Mouse (Mus musculus): ENCODE data around the gene Kank2. TPM values are rescaled to one million over a fixed set of nuclear protein-coding genes. Genes with fewer than 3 reads are reported as not detected.

The Kank2 gene
- polyA plus RNA-seq, 1 experiment from 2014 or later: 7.5 TPM

DNA sequence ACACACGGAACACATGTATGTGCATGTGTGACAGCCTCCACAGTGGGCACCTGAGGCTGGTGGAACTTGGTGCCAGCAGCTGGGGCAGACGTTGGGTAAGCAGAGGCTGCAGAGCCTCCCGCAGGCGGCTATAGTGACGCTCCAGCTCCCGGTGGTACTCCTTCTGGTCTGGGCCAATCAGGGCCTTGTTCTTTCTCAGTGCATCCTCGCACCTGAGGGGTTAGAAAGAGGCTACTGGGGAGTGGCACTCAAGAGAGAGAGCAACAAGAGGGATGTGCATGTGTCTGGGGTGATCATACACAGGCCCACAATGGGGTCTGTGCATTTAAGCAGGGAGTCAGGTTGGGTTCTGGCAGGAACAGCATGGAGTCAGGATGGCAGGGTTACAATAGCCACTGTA lies 2.6 kb upstream of the Kank2 start:
- Histone ChIP-seq H3K4me3 (ENCODE audit: low read depth, low read length) (no peak overlapping the region), H3K9ac (ENCODE audit: low read length) (no peak overlapping the region), H3K27ac (replicated peaks) (no peak overlapping the region), H3K4me1 (replicated peaks; ENCODE audit: control insufficient read depth, insufficient read depth) (no peaks in the 10 kb centered on the region), H3K36me3 (ENCODE audit: control insufficient read depth, insufficient read depth, low read length) (no peaks in the 10 kb centered on the region), H3K27me3 (ENCODE audit: control insufficient read depth, insufficient read depth, low read length) (no peaks in the 10 kb centered on the region), H3K9me3 (ENCODE audit: control insufficient read depth, low read length) (no peaks in the 10 kb centered on the region), H3K4me2 (replicated peaks; ENCODE audit: low read depth) (no peak overlapping the region)
- no peak for ATAC-seq (ENCODE audit: low FRiP score, low TSS enrichment)
- no peak for DNase-seq (ENCODE audit: low spot score)
- TF ChIP-seq EP300 (optimal IDR thresholded peaks at IDR 0.05) (no peak), CTCF (IDR thresholded peaks at IDR 0.05; ENCODE audit: low read depth) (no peak)
- 84% methylated on average over 7 of the region's 7 CpGs for WGBS

- no peak for ATAC-seq (ENCODE audit: low FRiP score, low TSS enrichment)
- peak overlapping the region; percentile 90; the same call in 1 of the 2 replicates for H3K9ac ChIP-seq (ENCODE audit: low read length)
- peaks cover 15% of the 10 kb centered on the region for H3K36me3 ChIP-seq (ENCODE audit: control insufficient read depth, insufficient read depth, low read length)
- H3K4me1 ChIP-seq (replicated peaks; ENCODE audit: control insufficient read depth, insufficient read depth): no peaks in the 10 kb centered on the region
- H3K4me2 ChIP-seq (replicated peaks; ENCODE audit: low read depth): peak overlapping the region; percentile 74
- DNase-seq (ENCODE audit: low spot score): no peak
- no peaks in the 10 kb centered on the region for H3K9me3 ChIP-seq (ENCODE audit: control insufficient read depth, low read length)
- TF ChIP-seq EP300 (optimal IDR thresholded peaks at IDR 0.05) (peak; percentile 46), CTCF (IDR thresholded peaks at IDR 0.05; ENCODE audit: low read depth) (no peak)
- H3K27ac ChIP-seq (replicated peaks): peak overlapping the region; percentile 94
- 21% methylated on average over 3 of the region's 3 CpGs for WGBS
- no peaks in the 10 kb centered on the region for H3K27me3 ChIP-seq (ENCODE audit: control insufficient read depth, insufficient read depth, low read length)
- peak overlapping the region; percentile 77 for H3K4me3 ChIP-seq (ENCODE audit: low read depth, low read length)
Observed at GRCm38 (mm10) chr9:21799010-21799350, 436 bp upstream of the Kank2 start.

GRCm38 (mm10) chr9:21797921-21798344 lies 611 bp downstream of the Kank2 start:
- ATAC-seq (ENCODE audit: low FRiP score, low TSS enrichment) (peak; percentile 64), DNase-seq (ENCODE audit: low spot score) (peak; percentile 65)
- WGBS: 1% methylated on average over 24 of the region's 26 CpGs
- H3K4me2 ChIP-seq (replicated peaks; ENCODE audit: low read depth): peak overlapping the region; percentile 74
- TF ChIP-seq CTCF (IDR thresholded peaks at IDR 0.05; ENCODE audit: low read depth) (no peak), EP300 (optimal IDR thresholded peaks at IDR 0.05) (no peak)
- peak overlapping the region; percentile 90 for H3K9ac ChIP-seq (ENCODE audit: low read length)
- no peaks in the 10 kb centered on the region for H3K4me1 ChIP-seq (replicated peaks; ENCODE audit: control insufficient read depth, insufficient read depth)
- peak overlapping the region; percentile 94 for H3K27ac ChIP-seq (replicated peaks)
- H3K9me3 ChIP-seq (ENCODE audit: control insufficient read depth, low read length): no peaks in the 10 kb centered on the region
- H3K27me3 ChIP-seq (ENCODE audit: control insufficient read depth, insufficient read depth, low read length): no peaks in the 10 kb centered on the region
- H3K4me3 ChIP-seq (ENCODE audit: low read depth, low read length): peak overlapping the region; percentile 77
- H3K36me3 ChIP-seq (ENCODE audit: control insufficient read depth, insufficient read depth, low read length): peaks cover 15% of the 10 kb centered on the region

- Histone ChIP-seq H3K4me2 (replicated peaks; ENCODE audit: low read depth) (peak overlapping the region; percentile 74), H3K9me3 (ENCODE audit: control insufficient read depth, low read length) (no peaks in the 10 kb centered on the region), H3K4me3 (ENCODE audit: low read depth, low read length) (peak overlapping the region; percentile 77), H3K27ac (replicated peaks) (peak overlapping the region; percentile 49), H3K27me3 (ENCODE audit: control insufficient read depth, insufficient read depth, low read length) (no peaks in the 10 kb centered on the region), H3K9ac (ENCODE audit: low read length) (0 out of 2 replicates have a peak overlapping the region, but pooled peaks have one; percentile 35), H3K36me3 (ENCODE audit: control insufficient read depth, insufficient read depth, low read length) (peaks cover 15% of the 10 kb centered on the region), H3K4me1 (replicated peaks; ENCODE audit: control insufficient read depth, insufficient read depth) (0 out of 2 replicates have a peak, but pooled peaks cover 2% of the 10 kb centered on the region)
- ATAC-seq (ENCODE audit: low FRiP score, low TSS enrichment) (no peak), DNase-seq (ENCODE audit: low spot score) (no peak)
- TF ChIP-seq EP300 (optimal IDR thresholded peaks at IDR 0.05) (no peak), CTCF (IDR thresholded peaks at IDR 0.05; ENCODE audit: low read depth) (no peak)
- WGBS: 41% methylated on average over 3 of the region's 3 CpGs
Observed at GRCm38 (mm10) chr9:21796919-21797318, 1.6 kb downstream of the Kank2 start.

DNA sequence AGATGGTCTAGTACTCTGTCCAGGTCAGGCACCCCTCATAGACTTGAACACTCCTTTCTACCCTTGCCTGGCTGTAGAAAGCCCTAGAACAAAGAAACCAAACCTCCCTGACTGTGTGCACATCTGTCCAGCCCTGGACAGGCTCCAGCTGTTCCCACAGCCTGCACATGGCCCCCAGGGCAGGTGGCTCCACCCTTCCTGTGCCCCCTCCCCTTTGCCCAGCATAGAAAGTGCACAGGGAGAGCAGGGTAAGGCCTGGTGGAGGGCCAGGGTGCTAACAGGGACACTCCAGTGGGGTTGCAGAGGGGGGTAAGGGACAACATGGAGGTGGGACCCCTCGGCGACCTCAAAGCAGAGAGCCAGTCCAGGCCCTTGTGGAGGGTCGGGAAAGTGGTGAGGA lies 2.3 kb downstream of the Kank2 start:
- 0 out of 2 replicates have a peak, but pooled peaks cover 2% of the 10 kb centered on the region for H3K4me1 ChIP-seq (replicated peaks; ENCODE audit: control insufficient read depth, insufficient read depth)
- DNase-seq (ENCODE audit: low spot score) (no peak), ATAC-seq (ENCODE audit: low FRiP score, low TSS enrichment) (no peak)
- H3K9me3 ChIP-seq (ENCODE audit: control insufficient read depth, low read length): no peaks in the 10 kb centered on the region
- TF ChIP-seq EP300 (optimal IDR thresholded peaks at IDR 0.05) (no peak), CTCF (IDR thresholded peaks at IDR 0.05; ENCODE audit: low read depth) (no peak; the same call in 1 of the 2 replicates)
- 34% methylated on average over 3 of the region's 3 CpGs for WGBS
- H3K4me2 ChIP-seq (replicated peaks; ENCODE audit: low read depth): peak overlapping the region; percentile 74
- H3K27ac ChIP-seq (replicated peaks): peak overlapping the region; percentile 35; the same call in 1 of the 2 replicates
- peak overlapping the region; percentile 50; the same call in 1 of the 2 replicates for H3K9ac ChIP-seq (ENCODE audit: low read length)
- H3K36me3 ChIP-seq (ENCODE audit: control insufficient read depth, insufficient read depth, low read length): peaks cover 15% of the 10 kb centered on the region
- no peaks in the 10 kb centered on the region for H3K27me3 ChIP-seq (ENCODE audit: control insufficient read depth, insufficient read depth, low read length)
- peak overlapping the region; percentile 21; the same call in 1 of the 2 replicates for H3K4me3 ChIP-seq (ENCODE audit: low read depth, low read length)

GRCm38 (mm10) chr9:21795579-21795978 lies 3.0 kb downstream of the Kank2 start:
- TF ChIP-seq CTCF (IDR thresholded peaks at IDR 0.05; ENCODE audit: low read depth) (no peak), EP300 (optimal IDR thresholded peaks at IDR 0.05) (no peak)
- Histone ChIP-seq H3K27me3 (ENCODE audit: control insufficient read depth, insufficient read depth, low read length) (no peaks in the 10 kb centered on the region), H3K9me3 (ENCODE audit: control insufficient read depth, low read length) (no peaks in the 10 kb centered on the region), H3K4me2 (replicated peaks; ENCODE audit: low read depth) (no peak overlapping the region; the same call in 1 of the 2 replicates), H3K4me1 (replicated peaks; ENCODE audit: control insufficient read depth, insufficient read depth) (0 out of 2 replicates have a peak, but pooled peaks cover 2% of the 10 kb centered on the region), H3K36me3 (ENCODE audit: control insufficient read depth, insufficient read depth, low read length) (peaks cover 15% of the 10 kb centered on the region), H3K9ac (ENCODE audit: low read length) (no peak overlapping the region), H3K4me3 (ENCODE audit: low read depth, low read length) (no peak overlapping the region), H3K27ac (replicated peaks) (no peak overlapping the region)
- DNase-seq (ENCODE audit: low spot score) (no peak), ATAC-seq (ENCODE audit: low FRiP score, low TSS enrichment) (no peak)
- 72% methylated on average over 5 of the region's 5 CpGs for WGBS
